Mouse (Mus musculus) MN1 (cell line): ENCODE measurements around the gene Grk2.

Experiments
- DNase-seq: peaks from one replicate; pipeline ENCODE4 v3.0.0-alpha.2; 2016; ENCODE audit warnings: low spot score

Grk2 gene

DNA sequence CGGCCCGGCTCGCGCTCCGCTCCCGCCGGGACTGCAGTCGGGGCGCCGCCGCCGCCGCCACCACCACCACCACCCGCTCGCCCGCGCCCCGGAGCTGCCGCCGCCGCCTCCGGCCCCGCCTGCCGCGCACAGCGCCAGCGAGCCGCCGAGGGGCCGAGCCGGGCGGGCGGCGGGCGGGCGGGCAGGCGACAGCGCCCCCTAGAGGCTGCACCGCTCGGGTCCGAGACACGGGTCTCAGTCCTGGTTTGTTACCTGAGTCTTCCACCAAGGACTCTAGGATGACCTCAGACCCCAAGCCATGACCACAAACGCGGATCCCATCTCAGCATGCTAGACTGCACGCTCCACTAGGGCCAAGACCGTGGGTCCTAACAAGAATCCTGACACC, at the start of gene Grk2:
TSS of gene Grk2 (minus strand) at position 33 of the 388 bp plus-strand sequence.
- peak; percentile 74 for DNase-seq

DNA sequence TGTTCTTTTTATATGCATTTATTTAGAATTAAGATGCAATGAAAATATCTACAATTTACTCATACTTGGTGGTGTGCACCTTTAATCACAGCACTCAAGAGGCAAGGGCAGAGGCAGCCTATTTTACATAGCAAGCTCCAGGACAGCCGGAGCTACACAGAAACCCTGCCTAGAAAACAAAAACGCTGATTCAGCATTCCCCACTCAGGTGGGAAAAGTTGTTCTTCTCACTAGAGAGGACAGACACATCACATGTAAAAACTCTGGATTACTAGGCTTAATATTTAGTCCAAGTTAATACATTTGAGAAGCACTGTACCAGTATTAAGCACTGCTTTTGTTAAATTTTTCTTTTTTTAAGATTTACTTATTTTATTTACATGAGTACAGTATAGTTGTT, 43.4 kb upstream of the Grk2 start:
- DNase-seq: no peak

DNA sequence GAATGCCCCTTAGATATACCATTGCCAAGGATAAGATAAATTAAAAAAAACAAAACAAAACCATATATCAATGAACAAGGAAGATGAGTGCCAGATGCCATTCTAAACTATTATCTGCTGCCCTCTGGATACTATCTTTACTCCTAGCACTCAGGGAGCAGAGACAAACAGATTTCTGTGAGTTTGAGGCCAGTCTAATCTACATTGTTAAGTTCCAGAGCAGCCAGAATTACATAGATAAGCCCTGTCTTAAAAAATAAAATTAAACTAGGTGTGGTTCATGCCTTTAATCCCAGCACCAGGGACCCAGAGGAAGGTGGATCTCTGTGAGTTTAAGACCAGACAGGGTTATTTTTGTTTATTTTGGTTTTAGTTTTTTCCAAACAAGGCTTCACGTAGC, 40.5 kb upstream of the Grk2 start:
- no peak for DNase-seq

DNA sequence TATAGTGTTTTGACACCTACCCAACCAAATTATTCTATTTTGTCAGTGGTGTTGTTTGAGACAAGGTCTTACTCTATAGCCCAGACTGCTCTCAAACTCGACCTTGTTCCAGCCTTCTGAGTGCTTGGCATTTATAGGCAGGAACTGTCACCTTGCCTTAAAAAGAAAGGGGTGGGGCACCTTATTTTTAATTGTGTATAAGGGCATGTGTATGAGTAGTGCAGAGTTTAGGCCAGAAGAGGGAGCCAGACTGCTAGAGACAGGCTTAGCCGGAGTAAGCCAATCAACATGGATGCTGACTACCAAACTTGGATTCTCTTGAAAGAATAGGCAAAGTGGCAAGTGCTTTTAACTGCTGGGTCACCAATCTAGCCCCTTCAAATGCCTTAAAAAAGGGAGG, 32.1 kb upstream of the Grk2 start:
- DNase-seq: peak; percentile 30

DNA sequence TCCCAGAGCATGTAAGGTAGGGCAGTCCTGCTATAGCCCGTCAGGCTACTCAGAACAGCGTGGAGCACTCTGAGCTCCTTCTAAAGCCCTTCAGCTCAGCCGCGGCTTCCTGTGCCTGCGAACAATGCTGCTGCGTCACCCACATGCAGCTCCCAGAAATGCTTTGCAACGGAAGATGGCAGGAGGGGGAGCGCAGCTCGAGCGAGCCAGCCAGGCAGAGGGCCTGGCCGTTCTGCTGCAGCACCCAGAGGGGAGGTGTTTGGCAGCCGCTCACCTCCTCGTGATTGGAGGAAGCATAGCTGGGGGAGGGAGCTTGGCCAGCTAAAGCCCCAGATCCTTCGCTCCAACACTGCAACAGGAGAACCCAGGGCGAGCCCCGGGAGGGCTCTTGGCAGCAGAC, 27.8 kb upstream of the Grk2 start:
- DNase-seq: peak; percentile 89

DNA sequence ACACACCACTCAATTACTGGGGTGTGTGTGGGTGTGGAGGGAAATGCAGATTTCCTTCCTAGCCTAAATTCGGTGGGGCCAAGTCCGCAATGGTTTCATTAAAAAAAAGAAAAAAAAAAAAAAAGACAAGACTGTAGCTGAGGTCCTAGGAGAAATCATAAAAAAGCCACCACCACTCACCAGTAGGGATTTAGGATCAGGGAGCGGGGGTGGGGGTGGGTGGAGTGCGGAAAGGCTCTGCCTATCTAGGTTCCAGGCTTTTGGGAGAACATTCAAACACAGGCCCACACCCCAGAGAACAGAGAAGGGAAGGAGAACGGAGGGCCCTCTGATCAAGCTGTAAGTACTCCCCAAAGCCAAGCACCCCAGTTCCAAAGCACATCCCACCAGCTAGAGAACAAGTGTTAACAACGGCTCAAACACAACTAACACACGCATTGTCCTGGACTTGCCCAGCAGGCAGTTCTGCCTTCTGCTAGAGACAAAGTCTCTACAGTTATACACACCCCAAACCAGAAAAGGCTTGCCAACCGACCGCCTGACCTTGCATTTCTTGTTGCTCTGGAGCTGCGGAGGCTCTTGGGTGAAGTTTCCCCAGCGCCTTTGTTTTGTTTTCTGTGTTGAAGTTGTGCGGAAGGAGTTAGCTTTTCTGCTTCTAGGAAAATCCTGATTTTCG, 27.2 kb upstream of the Grk2 start:
- DNase-seq: peak; percentile 14

DNA sequence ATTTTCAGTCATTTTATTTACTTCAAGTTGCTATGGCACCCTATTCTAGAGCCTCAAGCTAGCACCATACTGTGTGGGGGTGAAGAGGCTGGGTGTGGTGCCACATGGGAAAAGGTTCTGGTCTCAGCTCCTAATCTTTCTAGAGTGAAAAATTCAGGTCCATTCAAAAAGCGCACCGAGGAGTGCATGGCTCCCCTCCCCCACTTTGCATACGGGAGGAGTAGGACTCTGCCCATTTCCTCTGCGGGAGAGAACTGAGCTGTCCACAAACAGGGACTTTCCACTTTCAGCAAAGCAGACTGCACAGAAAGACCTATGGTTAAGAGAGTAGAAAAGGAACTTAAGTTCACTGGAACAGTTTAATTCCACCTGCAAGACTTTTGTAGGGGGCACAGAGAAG, 26.6 kb upstream of the Grk2 start:
- peak; percentile 29 for DNase-seq

DNA sequence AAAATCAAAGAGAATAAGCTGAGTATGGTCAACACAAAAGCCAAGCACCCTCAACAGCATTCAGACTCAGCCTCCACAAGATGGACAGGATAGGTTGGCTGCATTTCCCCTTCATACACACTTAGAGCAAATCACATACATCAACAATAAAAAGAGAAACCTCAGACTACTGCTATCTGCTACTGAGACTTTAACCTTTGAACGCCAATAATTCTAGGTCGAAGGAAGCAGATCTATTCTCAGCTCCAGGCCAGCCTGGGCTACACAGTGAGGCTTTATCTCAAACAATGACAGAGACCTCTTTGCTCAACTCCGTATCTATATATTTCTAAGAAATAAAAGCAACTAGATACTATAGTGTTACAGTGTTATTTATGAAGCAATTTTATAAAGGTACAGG, 25.3 kb upstream of the Grk2 start:
- no peak for DNase-seq

DNA sequence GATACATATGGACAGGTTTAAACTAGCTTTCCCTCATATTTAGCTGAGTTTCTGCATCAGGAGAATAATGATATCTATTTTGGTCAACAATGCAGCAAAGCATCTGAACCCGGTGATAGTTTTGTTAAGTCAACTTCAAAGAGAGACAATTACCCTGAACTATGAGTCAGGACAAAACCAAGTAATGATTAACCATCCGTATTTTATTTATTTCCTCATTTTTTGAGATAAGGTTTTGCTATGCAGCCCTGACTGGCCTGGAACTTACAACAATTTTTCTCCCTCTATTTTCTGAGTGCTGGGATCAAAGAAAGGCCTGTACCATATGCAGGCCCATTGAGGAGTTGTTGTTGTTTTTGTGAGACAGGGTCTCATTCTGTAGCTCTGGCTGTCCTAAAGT, 24.6 kb upstream of the Grk2 start:
- DNase-seq: no peak

DNA sequence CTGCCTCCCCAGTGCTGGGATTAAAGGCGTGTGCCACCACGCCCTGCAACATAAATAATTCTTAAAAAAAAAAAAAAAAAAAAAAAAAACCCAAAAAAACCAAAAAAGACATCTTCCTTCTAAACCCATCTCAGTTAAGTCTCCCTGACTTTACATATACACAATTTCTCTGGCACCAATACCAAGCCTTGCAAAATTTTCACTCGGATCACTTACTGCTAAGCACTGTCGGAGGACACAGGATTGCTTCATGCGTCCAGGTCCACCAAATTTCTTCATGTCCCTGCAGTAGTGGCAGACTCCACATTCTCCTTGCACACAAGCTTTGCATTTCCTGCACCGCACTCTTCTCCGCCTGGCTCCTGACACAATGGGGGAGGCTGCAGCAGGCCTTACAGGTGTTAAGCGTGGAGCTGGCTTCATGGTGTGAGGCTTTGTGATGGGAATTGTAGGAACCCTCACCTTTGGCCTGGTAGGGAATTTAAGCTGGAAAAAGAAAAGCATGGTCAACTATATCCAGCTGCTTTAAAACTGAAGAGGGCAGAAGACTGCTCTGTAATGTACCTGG, 22.8 kb upstream of the Grk2 start:
- DNase-seq: no peak

DNA sequence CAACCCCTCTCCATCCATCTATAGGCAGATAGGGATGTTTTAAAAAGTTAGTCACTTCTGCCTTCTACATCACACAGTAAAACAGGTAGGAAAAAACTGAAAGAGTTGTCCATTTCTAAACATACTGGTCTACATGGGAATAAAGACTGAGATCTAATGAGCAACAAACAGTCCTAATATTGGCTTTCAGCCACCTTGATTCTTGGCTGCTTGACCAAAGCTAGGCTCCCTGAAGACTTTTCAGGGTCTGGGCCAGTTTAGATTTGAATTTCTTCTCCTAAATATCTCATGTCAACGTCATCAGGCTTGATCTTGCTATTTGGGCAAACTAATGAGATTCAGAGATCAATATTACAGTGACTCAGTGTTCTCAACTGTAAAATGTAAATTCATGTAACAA, 20.9 kb upstream of the Grk2 start:
- DNase-seq: no peak

DNA sequence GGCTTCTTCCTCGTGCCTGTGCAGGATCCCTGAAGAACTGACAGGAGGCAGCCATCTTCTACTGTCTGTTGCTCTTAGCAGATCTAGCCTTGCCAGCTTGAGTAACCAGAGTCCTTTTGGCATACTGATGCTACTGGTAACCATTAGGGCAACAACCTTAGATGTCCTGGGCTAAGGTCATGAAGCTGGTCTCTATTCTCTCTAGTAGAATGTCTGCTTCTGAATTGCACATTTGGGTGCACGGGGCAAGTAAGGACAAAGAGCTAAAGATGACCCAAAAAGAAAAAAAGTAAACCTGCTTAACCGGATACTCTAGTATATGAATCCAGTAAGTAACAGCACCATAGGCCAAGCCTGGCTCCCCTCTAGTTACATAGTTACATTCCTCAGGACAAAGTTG, 20.1 kb upstream of the Grk2 start:
- no peak for DNase-seq

DNA sequence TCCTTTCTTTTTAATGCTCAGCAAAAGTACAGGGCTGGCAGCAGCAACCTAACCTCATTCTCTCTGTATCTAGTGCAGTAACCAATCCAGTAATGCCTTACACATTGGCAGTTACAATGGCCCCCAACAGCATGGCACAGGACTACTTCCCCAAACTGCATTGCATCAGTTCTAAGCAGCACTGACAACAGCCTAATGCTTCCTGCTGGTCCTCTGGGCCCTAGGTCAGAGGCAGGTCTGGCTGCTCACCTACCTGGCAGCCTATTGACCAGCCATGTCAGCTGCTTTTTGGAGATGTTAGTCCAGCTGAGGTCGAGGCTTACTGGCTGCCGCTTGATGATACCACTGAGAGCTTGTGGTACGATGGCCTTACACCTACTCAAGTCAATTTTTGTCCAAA, 16.1 kb upstream of the Grk2 start:
- no peak for DNase-seq

DNA sequence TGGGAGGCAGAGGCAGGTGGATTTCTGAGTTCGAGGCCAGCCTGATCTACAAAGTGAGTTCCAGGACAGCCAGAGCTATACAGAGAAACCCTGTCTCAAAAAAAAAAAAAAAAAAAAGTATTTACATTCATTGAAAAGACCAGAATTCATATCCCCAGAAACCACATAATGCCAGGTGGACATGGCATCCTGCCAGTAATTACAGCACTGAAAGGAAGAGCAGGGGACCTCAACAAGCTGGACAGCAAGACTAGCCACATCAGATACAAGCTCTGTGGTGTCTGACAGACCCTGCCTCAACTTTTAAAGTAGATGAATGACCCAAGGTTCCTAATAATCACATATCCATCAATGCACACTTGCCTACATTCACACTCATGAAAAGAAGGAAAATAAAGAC, 15.6 kb upstream of the Grk2 start:
- no peak for DNase-seq

DNA sequence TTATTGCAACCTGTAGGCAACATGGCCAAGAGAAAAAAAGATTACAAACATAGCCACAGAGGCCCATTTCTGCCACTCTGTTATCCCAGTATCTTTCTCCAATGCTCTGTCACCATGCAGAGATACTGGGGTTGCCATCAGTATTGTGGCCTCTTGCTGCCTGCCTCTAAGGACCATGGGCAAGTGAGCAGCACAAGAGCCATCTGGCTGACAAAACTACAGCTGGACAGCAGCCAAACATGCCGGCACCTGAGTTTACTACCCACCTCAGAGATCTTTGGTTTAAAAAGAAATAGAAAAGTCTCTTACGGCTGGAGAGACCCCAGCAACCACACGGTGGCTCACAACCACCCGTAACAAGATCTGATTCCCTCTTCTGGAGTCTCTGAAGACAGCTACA, 13.2 kb upstream of the Grk2 start:
- no peak for DNase-seq

DNA sequence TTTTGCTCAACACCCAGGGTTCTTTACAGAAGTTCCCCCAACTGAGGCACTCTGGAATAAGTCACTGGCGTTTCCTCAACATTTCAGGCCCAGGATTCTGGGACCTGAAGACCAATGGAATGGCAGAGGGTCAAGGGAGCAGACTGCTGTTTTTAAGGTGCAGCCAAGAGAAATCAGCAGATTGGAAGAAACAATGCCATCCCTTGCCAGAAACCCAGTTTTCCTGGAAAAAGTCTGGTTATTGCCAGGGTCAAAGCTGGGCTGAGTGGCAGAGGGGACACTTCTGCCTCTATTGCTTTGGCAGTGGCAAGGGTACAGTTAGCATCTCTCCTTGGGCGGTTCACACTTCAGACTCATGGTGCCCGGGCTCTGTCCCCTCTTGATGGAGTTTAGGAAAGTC, 11.2 kb upstream of the Grk2 start:
- no peak for DNase-seq

DNA sequence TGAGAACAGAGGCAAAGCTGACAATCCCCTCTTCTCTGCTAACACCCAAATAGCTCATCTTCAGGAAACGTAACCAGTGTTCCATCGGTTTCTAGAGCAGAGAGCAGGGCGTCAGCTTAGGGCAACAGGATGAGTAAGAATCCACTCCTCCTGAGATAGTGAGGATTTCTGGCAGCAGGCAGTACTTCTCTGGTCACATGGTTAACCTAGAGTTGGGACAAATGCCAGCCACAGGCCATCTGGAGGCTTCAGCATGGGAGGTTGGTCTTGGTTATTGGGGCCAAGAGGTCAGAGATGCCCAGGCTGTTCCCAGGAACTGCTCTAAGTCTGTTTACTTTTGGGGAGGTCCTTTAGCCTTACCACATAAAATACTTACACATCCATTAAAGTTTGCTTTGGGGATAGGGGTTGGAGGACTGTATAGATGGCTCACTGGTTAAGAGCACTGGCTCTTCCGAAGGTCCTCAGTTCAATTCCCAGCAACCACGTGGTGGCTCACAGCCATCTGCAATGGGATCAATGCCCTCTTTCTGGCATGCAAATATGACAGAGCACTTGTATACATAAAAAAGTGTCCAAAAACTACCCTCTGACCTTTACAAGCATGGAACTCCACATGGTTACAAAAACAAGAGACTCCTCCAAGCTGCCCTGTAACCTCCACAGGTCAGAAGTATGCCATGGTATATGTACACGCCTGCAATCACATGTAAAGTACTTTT, 9.4 kb upstream of the Grk2 start:
- peak; percentile 85 for DNase-seq

DNA sequence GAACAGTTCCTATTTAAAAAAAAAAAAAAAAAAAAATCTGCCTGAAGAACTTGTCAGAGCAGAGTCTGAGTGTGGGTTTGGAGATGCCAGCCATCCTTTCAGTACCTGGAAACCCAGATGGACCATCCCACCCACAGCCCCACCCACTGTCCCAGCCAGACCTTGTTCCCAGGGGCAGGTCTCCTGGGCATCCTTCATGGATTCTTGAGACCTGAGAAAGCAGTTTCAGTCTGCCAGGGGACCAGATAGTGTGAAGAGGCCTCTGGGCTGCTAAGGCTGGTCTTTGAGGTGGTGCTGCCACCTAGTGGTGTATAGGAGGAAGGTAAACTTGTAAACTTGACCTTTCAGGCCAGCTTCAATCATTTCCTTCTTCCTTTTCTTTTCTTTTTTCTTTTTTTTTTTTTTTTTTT, 3.8 kb upstream of the Grk2 start:
- peak; percentile 73 for DNase-seq

DNA sequence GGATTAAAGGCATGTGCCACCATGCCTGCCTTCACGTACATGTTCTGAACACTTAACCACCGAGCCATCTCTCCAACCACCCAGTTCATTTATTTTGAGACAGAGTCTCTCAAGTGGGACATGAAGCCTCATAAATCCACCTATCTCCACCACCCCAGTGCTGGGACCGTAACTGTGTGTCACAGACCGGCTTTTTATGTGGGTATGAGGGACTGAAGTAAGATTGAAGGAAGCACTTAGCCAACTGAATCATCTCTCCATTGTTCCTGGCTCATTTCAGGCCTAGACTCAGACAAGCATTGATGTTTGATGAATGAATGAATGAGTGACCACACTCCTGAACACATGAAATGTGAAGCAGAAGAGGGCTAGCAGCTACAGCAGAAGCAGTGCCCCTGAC, 3.3 kb upstream of the Grk2 start:
- no peak for DNase-seq

DNA sequence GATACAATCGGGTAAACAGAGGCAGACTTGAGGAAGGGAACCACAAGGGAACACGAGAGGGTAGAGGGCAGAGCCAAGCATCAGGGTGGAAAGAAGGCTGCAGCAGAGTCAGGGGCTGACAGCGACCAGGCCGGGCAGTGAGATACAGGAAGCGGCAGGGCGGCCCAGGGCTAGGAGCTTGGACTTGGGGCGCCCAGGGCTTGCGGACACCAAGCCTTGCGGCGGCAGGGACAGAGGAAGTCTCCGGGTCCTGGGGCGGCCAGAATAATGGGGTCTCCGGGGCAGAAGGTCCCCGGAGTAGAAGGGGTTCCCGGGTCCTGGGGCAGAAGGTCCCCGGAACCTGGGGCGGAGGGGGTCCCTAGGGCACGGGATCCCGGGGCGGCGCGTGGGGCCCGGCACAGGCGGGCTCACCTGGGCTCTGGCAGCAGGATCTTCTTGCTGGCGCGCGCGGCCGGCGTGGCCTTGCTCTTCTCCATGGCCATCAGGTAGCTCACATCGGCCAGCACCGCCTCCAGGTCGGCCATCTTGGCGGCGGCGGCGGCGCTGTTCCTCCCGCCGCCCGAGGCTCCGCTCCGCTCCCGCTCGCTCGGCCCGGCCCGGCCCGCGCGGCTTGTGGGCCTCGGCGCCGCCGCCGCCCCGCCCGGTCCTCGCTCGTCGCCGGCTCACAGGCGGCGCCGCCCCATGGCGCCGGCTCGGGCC, 382 bp downstream of the Grk2 start:
- DNase-seq: peak; percentile 55

DNA sequence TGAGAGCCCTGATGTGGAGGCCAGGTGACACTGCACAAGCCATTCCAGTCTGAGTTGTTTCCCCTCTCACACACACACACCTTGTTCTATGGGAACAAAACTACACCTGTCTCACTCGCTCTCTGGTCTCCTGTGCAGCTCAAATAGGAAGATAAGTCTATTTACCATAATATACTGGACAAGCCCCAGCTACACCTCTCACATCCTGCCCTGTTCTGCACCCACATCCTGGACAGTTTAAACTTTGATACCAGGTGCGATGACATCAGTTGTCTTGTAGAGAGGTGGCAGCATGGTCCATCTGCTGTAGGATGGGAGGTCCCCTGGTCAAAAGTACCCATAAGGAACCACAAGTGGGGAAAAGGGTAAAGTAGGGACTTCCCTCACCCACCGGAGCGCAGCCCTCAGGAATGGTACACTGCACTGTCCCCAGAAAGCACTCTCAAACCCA, 1.1 kb downstream of the Grk2 start:
- DNase-seq: no peak

DNA sequence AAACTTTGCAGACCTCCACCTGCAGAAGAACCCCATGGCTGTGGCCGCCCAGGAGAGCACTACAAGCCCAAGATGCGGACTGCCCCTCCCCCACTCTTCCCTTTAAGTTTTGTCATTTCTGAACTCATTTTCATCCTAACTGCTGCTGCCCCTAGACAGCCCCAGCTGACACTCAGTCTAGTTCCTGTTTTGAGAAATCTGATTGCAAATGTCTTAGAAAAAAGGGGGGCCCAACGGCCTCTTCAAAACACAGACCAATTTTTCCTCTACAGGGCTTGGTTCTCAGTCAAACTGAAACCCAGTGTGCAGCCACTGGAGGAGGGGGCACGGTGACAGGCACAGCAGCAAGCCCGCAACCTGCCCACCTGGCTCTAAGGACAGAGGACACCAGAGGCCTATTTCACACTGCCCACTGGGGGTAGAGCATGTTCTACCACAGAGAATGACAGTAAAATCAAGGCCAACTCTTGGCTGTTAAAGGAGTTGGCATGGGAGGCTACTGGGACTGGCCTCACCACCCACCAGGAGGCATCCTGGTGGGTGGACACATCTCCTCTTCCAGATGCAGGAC, 1.7 kb downstream of the Grk2 start:
- DNase-seq: no peak

DNA sequence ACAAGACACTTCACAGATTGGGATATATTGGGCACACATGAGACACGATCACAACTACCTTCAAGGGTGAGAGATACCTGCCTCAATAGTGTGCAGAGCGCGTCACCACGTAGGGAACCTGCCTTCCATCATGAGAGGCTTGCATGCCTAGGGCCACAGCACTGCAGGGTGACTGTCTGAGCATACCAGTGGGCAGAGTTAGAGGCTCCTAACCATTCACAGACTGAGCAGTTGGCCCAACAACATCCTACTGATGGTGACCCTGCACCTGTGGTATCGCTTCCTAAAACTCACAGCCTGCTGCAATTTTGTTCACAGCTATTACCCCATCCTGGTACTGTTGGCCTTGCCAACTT, 2.4 kb downstream of the Grk2 start:
- no peak for DNase-seq
